In the genomic region with DNA sequence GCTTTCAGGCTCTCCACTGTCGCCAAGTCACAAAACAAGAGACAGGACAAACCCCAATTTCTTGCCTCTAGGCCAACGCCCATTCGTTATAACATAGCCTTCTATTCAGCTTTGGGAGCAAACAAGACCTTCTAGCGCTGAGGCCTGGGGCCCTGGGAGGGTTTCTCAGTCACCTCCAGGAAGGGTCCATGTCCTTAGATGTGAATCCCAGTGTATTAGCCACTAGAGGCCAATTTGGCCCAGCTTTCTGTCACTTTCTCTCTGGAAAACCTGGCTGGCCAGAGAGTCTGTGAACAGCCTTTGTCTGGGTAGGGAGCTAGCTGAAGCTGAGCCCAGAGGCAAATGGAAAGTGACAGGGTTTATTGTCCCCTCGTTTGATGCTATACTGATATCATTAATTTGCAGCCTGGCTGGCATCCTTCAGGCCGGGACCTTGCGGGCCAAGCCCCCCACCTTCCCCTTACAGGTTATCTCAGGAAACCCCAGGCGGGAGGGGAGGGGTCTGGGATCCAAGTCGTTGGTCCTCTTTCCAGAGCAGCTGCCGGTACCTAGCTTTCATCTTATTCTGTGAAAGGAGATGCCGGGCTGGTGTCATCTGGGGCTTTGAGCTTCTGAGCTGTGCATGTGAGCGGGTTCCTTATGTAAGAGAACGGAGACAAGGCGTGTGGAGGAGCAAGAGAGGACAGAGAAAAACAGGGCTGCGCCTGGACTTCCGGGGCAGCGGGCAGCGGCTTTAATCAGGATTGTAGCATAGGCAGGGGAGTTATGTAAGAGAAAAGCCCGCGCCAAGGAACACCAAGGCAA, we compare ENCODE assay signal across 8 mouse cellular contexts. TPM values are rescaled to one million over a fixed set of nuclear protein-coding genes. Genes with fewer than 3 reads are reported as not detected.
A peak's percentile ranks its signal among the peaks of the same experiment; 100 is the strongest.
DNase-seq lines count a peak whose midpoint lies in the region; ATAC-seq lines count a peak whose summit lies in the region.

No protein-coding gene starts in this region.

- no peaks in the 10 kb centered on the region for H3K9me3 ChIP-seq in embryonic facial prominence, embryonic 13.5 days
- H3K9me3 ChIP-seq in hindbrain, embryonic 14.5 days (ENCODE audit: control insufficient read depth, low read length) = no peaks in the 10 kb centered on the region
- H3K9me3 ChIP-seq in midbrain, embryonic 15.5 days = no peaks in the 10 kb centered on the region

- H3K4me2 ChIP-seq in embryonic facial prominence, embryonic 13.5 days = peak overlapping the region; percentile 9; the same call in 1 of the 2 replicates
- peak overlapping the region; percentile 23 for H3K4me2 ChIP-seq in hindbrain, embryonic 14.5 days (replicated peaks)
- peak overlapping the region; percentile 26 for H3K4me2 ChIP-seq in midbrain, embryonic 15.5 days

- peak; percentile 82 for DNase-seq in right cerebral cortex, adult 18-20 months
- DNase-seq in right cerebral cortex, postnatal 4 days = no peak
- peak; percentile 73 for DNase-seq in hindbrain, embryonic 14.5 days (ENCODE audit: low spot score)
- peak; percentile 63 to 73 for DNase-seq in left cerebral cortex, adult 8-10 months (ENCODE audit: low spot score in 2 of 2)
- DNase-seq in urinary bladder, postnatal 14 days (ENCODE audit: low spot score) = no peak

- H3K27ac ChIP-seq in embryonic facial prominence, embryonic 13.5 days = no peak overlapping the region
- H3K27ac ChIP-seq in hindbrain, embryonic 14.5 days = peak overlapping the region; percentile 95
- peak overlapping the region; percentile 97 for H3K27ac ChIP-seq in midbrain, embryonic 15.5 days

- H3K4me1 ChIP-seq in embryonic facial prominence, embryonic 13.5 days = peaks cover 15% of the 10 kb centered on the region
- H3K4me1 ChIP-seq in hindbrain, embryonic 14.5 days (replicated peaks; ENCODE audit: control insufficient read depth, insufficient read depth, low read length) = peaks cover 38% of the 10 kb centered on the region
- peaks cover 55% of the 10 kb centered on the region for H3K4me1 ChIP-seq in midbrain, embryonic 15.5 days

- no peak for ATAC-seq in embryonic facial prominence, embryonic 13.5 days (ENCODE audit: insufficient number of reproducible peaks, insufficient read depth, low FRiP score, low TSS enrichment, low read depth)
- peak; percentile 41 for ATAC-seq in hindbrain, embryonic 14.5 days (ENCODE audit: low FRiP score)
- peak; percentile 66 for ATAC-seq in midbrain, embryonic 15.5 days (replicated peaks)
- no peak for ATAC-seq in erythroblast, adult 5-6 weeks (replicated peaks; ENCODE audit: low FRiP score, poor library complexity, severe bottlenecking)

- 17% methylated on average over 20 of the region's 20 CpGs for WGBS in embryonic facial prominence, embryonic 13.5 days
- WGBS in hindbrain, embryonic 14.5 days = 9% methylated on average over 20 of the region's 20 CpGs
- 6% methylated on average over 20 of the region's 20 CpGs for WGBS in midbrain, embryonic 15.5 days

- peaks cover 57% of the 10 kb centered on the region for H3K27me3 ChIP-seq in embryonic facial prominence, embryonic 13.5 days
- H3K27me3 ChIP-seq in hindbrain, embryonic 14.5 days (ENCODE audit: control insufficient read depth, insufficient read depth, low read length) = no peaks in the 10 kb centered on the region
- H3K27me3 ChIP-seq in midbrain, embryonic 15.5 days (replicated peaks) = no peaks in the 10 kb centered on the region

- no peaks in the 10 kb centered on the region for H3K36me3 ChIP-seq in embryonic facial prominence, embryonic 13.5 days
- H3K36me3 ChIP-seq in hindbrain, embryonic 14.5 days (replicated peaks; ENCODE audit: control insufficient read depth, insufficient read depth) = no peaks in the 10 kb centered on the region
- no peaks in the 10 kb centered on the region for H3K36me3 ChIP-seq in midbrain, embryonic 15.5 days (replicated peaks)

- H3K4me3 ChIP-seq in embryonic facial prominence, embryonic 13.5 days = no peak overlapping the region
- H3K4me3 ChIP-seq in hindbrain, embryonic 14.5 days (replicated peaks; ENCODE audit: low read length) = no peak overlapping the region
- no peak overlapping the region for H3K4me3 ChIP-seq in midbrain, embryonic 15.5 days

- H3K9ac ChIP-seq in embryonic facial prominence, embryonic 13.5 days = no peak overlapping the region
- H3K9ac ChIP-seq in hindbrain, embryonic 14.5 days = peak overlapping the region; percentile 50
- peak overlapping the region; percentile 18; the same call in 1 of the 2 replicates for H3K9ac ChIP-seq in midbrain, embryonic 15.5 days

RNA-seq across cellular contexts. Expression of a gene that starts 17.5 kb away (rescaled TPM):
- polyA plus RNA-seq in embryonic facial prominence, embryonic 13.5 days (2015; fragmentation: Nextera tagmentation; extraction: Ambion mirVana) = 2,120 and 2,313 TPM in 2 replicates
- polyA plus RNA-seq in hindbrain, embryonic 14.5 days (2014; fragmentation: Nextera tagmentation; extraction: Ambion mirVana) = 5,273 and 5,278 TPM in 2 replicates
- total RNA-seq in left cerebral cortex, adult 8-10 months (2022) = 1,000 to 10,000 TPM in 1 of 4 experiments, 100 to 1,000 TPM in 3; 935 to 1,017 (median 942) TPM
- polyA plus RNA-seq in midbrain, embryonic 15.5 days (2015; fragmentation: Nextera tagmentation; extraction: Ambion mirVana) = 7,501 and 7,674 TPM in 2 replicates
- 207 and 212 TPM in 2 replicates for total RNA-seq in erythroblast, adult 5-6 weeks (2015; ENCODE audit: low replicate concordance)
- 201 and 236 TPM in 2 replicates for total RNA-seq in erythroblast, adult 5-6 weeks (2017; ENCODE audit: low replicate concordance)

RNA-seq across cellular contexts. Expression of a gene that starts 45.9 kb away (rescaled TPM):
- 3.8 and 4.0 TPM in 2 replicates for polyA plus RNA-seq in embryonic facial prominence, embryonic 13.5 days (2015; fragmentation: Nextera tagmentation; extraction: Ambion mirVana)
- polyA plus RNA-seq in hindbrain, embryonic 14.5 days (2014; fragmentation: Nextera tagmentation; extraction: Ambion mirVana) = 11.5 and 12.4 TPM in 2 replicates
- 10 to 100 TPM; 58.1 to 64.3 (median 61.1) TPM for total RNA-seq in left cerebral cortex, adult 8-10 months (2022)
- polyA plus RNA-seq in midbrain, embryonic 15.5 days (2015; fragmentation: Nextera tagmentation; extraction: Ambion mirVana) = 22.6 and 24.7 TPM in 2 replicates
- 1.7 and 4.4 TPM in 2 replicates for total RNA-seq in erythroblast, adult 5-6 weeks (2015; ENCODE audit: low replicate concordance)
- total RNA-seq in erythroblast, adult 5-6 weeks (2017; ENCODE audit: low replicate concordance) = 2.1 and 7.8 TPM in 2 replicates

RNA-seq across cellular contexts. Expression of a gene that starts 54.5 kb away (rescaled TPM):
- polyA plus RNA-seq in embryonic facial prominence, embryonic 13.5 days (2015; fragmentation: Nextera tagmentation; extraction: Ambion mirVana) = 12.0 and 13.0 TPM in 2 replicates
- polyA plus RNA-seq in hindbrain, embryonic 14.5 days (2014; fragmentation: Nextera tagmentation; extraction: Ambion mirVana) = 6.8 and 6.9 TPM in 2 replicates
- 1 to 10 TPM; 5.8 to 8.7 (median 6.8) TPM for total RNA-seq in left cerebral cortex, adult 8-10 months (2022)
- 7.7 and 8.0 TPM in 2 replicates for polyA plus RNA-seq in midbrain, embryonic 15.5 days (2015; fragmentation: Nextera tagmentation; extraction: Ambion mirVana)
- total RNA-seq in erythroblast, adult 5-6 weeks (2015; ENCODE audit: low replicate concordance) = 3.1 and 3.3 TPM in 2 replicates
- total RNA-seq in erythroblast, adult 5-6 weeks (2017; ENCODE audit: low replicate concordance) = 1.5 and 3.9 TPM in 2 replicates

Comparison
In these comparisons a context has a peak if more than half of its experiments do, and no peak if none do; other contexts are left out.
1. DNase-seq: peak in right cerebral cortex, adult 18-20 months (single experiment), hindbrain, embryonic 14.5 days (single experiment) and left cerebral cortex, adult 8-10 months (2 of 2); none in right cerebral cortex, postnatal 4 days (single experiment) and urinary bladder, postnatal 14 days (single experiment).
2. ATAC-seq: peak in hindbrain, embryonic 14.5 days (single experiment) and midbrain, embryonic 15.5 days (single experiment); none in embryonic facial prominence, embryonic 13.5 days (single experiment) and erythroblast, adult 5-6 weeks (single experiment).
3. Peak in every context shown above with its lines, with median percentiles within 50 percentile points of each other: H3K4me2 ChIP-seq.